Mouse (Mus musculus) lung, postnatal 0 days (tissue): ENCODE measurements around the gene Gga1. TPM values are rescaled to one million over a fixed set of nuclear protein-coding genes. Genes with fewer than 3 reads are reported as not detected.

ENCODE experiments used
- ATAC-seq: fragments of 200-750 bp; cut with Nextera tagmentation; 2 replicates; pipeline ENCODE4 v1.8.0; 2017; ENCODE audit warnings: moderate library complexity
- DNase-seq: peaks from one replicate; pipeline ENCODE4 v3.0.0-alpha.2; 2016; ENCODE audit warnings: low spot score
- H3K27ac ChIP-seq: fragments of 300-500 bp; sonication (generic); 2 replicates; pipeline ENCODE4 v1.5.1; 2014; ENCODE audit warnings: antibody characterized with exemption, mild to moderate bottlenecking, low read length, mixed read lengths
- H3K27me3 ChIP-seq: fragments of 300-500 bp; sonication (generic); replicated peaks from 2 replicates; pipeline ENCODE4 v1.6.1; 2014; ENCODE audit warnings: low read length, mixed read lengths; ENCODE audit not compliant: insufficient read depth
- H3K36me3 ChIP-seq: fragments of 300-500 bp; sonication (generic); 2 replicates; pipeline ENCODE4 v1.6.1; 2014; ENCODE audit warnings: low read length, mixed read lengths; ENCODE audit not compliant: insufficient read depth
- H3K4me1 ChIP-seq: fragments of 300-500 bp; sonication (generic); 2 replicates; pipeline ENCODE4 v1.6.1; 2014; ENCODE audit warnings: antibody characterized with exemption, low read depth, low read length, mixed read lengths; ENCODE audit not compliant: insufficient read depth
- H3K4me2 ChIP-seq: fragments of 300-500 bp; sonication (generic); replicated peaks from 2 replicates; pipeline ENCODE4 v1.6.1; 2014; ENCODE audit warnings: low read depth, mild to moderate bottlenecking, low read length, moderate library complexity, mixed read lengths
- H3K4me3 ChIP-seq: fragments of 300-500 bp; sonication (generic); 2 replicates; pipeline ENCODE4 v1.5.1; 2014; ENCODE audit warnings: low read depth, low read length
- H3K9ac ChIP-seq: fragments of 300-500 bp; sonication (generic); replicated peaks from 2 replicates; pipeline ENCODE4 v1.6.1; 2014; ENCODE audit warnings: low read depth, mild to moderate bottlenecking
- H3K9me3 ChIP-seq: fragments of 300-500 bp; sonication (generic); 2 replicates; pipeline ENCODE4 v1.6.1; 2016; ENCODE audit warnings: low read length, mixed read lengths
- CTCF ChIP-seq: IDR thresholded peaks from 2 replicates; pipeline ENCODE4 v1.5.1; 2016; ENCODE audit warnings: antibody characterized with exemption, mild to moderate bottlenecking
- EP300 ChIP-seq: IDR thresholded peaks from 2 replicates; pipeline ENCODE4 v1.6.1; 2016; ENCODE audit warnings: antibody characterized with exemption, mild to moderate bottlenecking, control low read depth
- WGBS: fragments of 180-500 bp; shearing (Covaris S2); extraction: QIAGEN DNeasy Blood & Tissue Kit; methylation state at CpG from one replicate; pipeline ENCODE4 v1.1.7; 2014; 5-methylcytosine and 5-hydroxymethylcytosine counted together
- polyA plus RNA-seq: library from polyadenylated mRNA; unstranded; fragments of >200 nt; fragmentation: Nextera tagmentation; extraction: Ambion mirVana; gene quantifications from 2 replicates; pipeline ENCODE4 v1.2.1, GENCODE M21; 2015

Gga1 gene
- polyA plus RNA-seq, 1 experiment from 2014 or later, result 51.5 TPM

- DNase-seq, result peak; percentile 86
- Histone ChIP-seq H3K9ac (peak within 1 kb of the TSS; percentile 1; the same call in 1 of the 2 replicates), H3K27me3 (no peaks in the 10 kb centered on the region), H3K36me3 (no peaks in the 10 kb centered on the region), H3K9me3 (no peaks in the 10 kb centered on the region), H3K4me1 (peaks cover 16% of the 10 kb centered on the region; the same call in 1 of the 2 replicates), H3K4me2 (peak within 1 kb of the TSS; percentile 64), H3K4me3 (peak within 1 kb of the TSS; percentile 36), H3K27ac (peak within 1 kb of the TSS; percentile 68)
- ATAC-seq, result peak; percentile 76
- TF ChIP-seq CTCF, result no peak
- no peak for TF ChIP-seq EP300
- 7% methylated on average over 20 of the region's 20 CpGs for WGBS
Measured at GRCm38 (mm10) chr15:78926021-78926919, 49.3 kb downstream of the Gga1 start, which contains the start of gene Lgals1. Gene Lgals1 (plus strand): TSS chr15:78926725.

GRCm38 (mm10) chr15:78927021-78927787 lies 50.2 kb downstream of the Gga1 start:
- peak overlapping the region; percentile 36 for H3K4me3 ChIP-seq
- peak overlapping the region; percentile 1; the same call in 1 of the 2 replicates for H3K9ac ChIP-seq
- H3K27me3 ChIP-seq, result no peaks in the 10 kb centered on the region
- H3K9me3 ChIP-seq, result no peaks in the 10 kb centered on the region
- peaks cover 16% of the 10 kb centered on the region; the same call in 1 of the 2 replicates for H3K4me1 ChIP-seq
- peak overlapping the region; percentile 64 for H3K4me2 ChIP-seq
- ATAC-seq, result peak; percentile 9; the same call in 1 of the 2 replicates
- H3K36me3 ChIP-seq, result no peaks in the 10 kb centered on the region
- H3K27ac ChIP-seq, result peak overlapping the region; percentile 68
- DNase-seq, result no peak
- 23% methylated on average over 15 of the region's 15 CpGs for WGBS
- TF ChIP-seq EP300 (no peak), CTCF (no peak)

GRCm38 (mm10) chr15:78927788-78928457 lies 50.9 kb downstream of the Gga1 start:
- Histone ChIP-seq H3K27ac (peak overlapping the region; percentile 68), H3K9ac (0 out of 2 replicates have a peak overlapping the region, but pooled peaks have one; percentile 1), H3K36me3 (no peaks in the 10 kb centered on the region), H3K27me3 (no peaks in the 10 kb centered on the region), H3K4me2 (peak overlapping the region; percentile 64), H3K9me3 (no peaks in the 10 kb centered on the region), H3K4me3 (peak overlapping the region; percentile 36), H3K4me1 (peaks cover 16% of the 10 kb centered on the region; the same call in 1 of the 2 replicates)
- WGBS, result under 1% methylated on average over 26 of the region's 35 CpGs
- ATAC-seq (peak; percentile 73), DNase-seq (peak; percentile 96)
- TF ChIP-seq EP300 (no peak), CTCF (no peak)

GRCm38 (mm10) chr15:78928539-78928938 lies 51.5 kb downstream of the Gga1 start:
- DNase-seq (no peak), ATAC-seq (no peak)
- Histone ChIP-seq H3K4me2 (peak overlapping the region; percentile 64), H3K4me3 (0 out of 2 replicates have a peak overlapping the region, but pooled peaks have one; percentile 36), H3K27ac (peak overlapping the region; percentile 15; the same call in 1 of the 2 replicates), H3K36me3 (no peaks in the 10 kb centered on the region), H3K9me3 (no peaks in the 10 kb centered on the region), H3K4me1 (peaks cover 16% of the 10 kb centered on the region; the same call in 1 of the 2 replicates), H3K27me3 (no peaks in the 10 kb centered on the region), H3K9ac (no peak overlapping the region)
- TF ChIP-seq EP300, result no peak
- WGBS, result 58% methylated on average over 7 of the region's 8 CpGs

- Histone ChIP-seq H3K27me3 (no peaks in the 10 kb centered on the region), H3K4me1 (peaks cover 16% of the 10 kb centered on the region; the same call in 1 of the 2 replicates), H3K9ac (no peak overlapping the region), H3K27ac (no peak overlapping the region), H3K4me3 (no peak overlapping the region), H3K9me3 (no peaks in the 10 kb centered on the region), H3K36me3 (no peaks in the 10 kb centered on the region), H3K4me2 (no peak overlapping the region)
- WGBS, result 94% methylated on average over 6 of the region's 6 CpGs
- TF ChIP-seq CTCF (no peak), EP300 (no peak)
- ATAC-seq, result no peak
- no peak for DNase-seq
Measured at GRCm38 (mm10) chr15:78930192-78930706, 53.3 kb downstream of the Gga1 start.
